Mouse (Mus musculus): ENCODE data around the gene Wwtr1.

The Wwtr1 gene

DNA sequence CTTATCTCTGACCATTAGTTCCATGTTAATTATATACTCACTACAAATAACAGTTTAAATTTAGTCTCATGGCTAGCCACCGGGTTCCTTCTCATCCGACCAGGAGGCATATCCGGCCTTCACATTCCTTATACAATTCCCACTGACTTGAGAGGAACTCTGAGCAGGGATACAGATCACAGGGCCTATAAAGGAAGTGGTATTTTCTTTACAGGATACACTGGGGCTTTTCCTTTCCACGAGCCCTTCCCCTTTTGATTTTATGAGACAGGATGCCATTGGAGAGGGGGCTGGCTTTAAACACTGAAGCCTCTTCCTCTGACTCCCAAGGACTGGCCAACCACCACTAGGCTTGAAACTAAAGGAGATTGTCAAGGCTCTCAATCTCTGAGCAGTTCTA is 59.6 kb downstream of the Wwtr1 start:
- DNase-seq (ENCODE audit: low spot score) = no peak

DNA sequence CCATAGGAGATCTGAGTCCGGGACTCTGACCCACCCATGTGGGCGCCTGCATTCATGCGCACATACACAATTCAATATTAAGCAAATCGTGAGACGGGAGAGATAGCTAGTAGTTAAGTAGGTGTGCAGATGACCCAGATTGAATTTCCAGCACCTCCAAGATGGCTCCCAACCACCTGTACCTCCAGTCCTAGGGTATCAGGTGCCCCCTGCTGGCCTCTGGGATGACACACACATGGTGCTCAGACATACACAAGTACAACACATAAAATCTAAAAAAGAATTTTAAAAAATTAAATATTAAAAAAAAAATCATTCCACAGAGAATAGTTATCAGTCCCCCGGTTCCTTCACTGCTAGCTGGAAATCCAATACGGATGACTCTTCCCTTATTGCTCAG is 60.7 kb downstream of the Wwtr1 start:
- no peak for DNase-seq (ENCODE audit: low spot score)

GRCm38 (mm10) chr3:57511816-57512586 is 63.7 kb downstream of the Wwtr1 start:
- peak; percentile 31 for DNase-seq (ENCODE audit: low spot score)

DNA sequence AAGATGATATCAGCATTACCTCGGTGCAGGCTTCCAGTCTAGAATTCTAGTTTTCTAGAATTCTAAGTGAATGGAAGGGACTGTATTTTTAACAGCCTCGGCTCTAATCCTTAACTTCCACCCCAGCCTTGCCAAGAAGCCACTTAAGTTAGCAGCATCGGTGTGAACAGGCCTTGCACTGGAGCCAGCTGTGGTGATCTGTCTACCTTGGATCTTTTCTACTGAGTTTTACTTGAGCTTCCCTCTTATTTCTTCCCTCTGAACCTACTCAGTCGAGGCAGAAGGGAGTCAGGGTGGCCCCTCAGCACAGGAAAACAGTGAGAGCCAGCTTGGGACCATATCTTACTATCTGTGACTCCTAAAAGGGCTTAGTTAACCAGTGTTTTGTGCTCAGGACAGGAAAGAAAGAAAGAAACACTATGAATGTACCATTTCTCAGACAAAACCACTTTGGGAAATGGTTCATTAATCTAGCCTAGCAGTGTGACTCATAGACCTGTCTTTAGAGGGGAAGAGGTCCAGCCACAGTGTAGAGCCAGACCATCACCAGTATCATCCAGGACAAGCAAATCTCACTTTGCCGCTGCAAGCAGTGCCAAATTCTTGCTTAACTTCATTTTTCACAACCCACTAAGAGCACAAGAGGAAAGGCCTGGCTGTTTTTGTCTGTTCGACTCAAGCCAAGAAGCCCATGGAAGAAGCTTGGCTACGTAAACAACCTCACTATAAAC is 65.6 kb downstream of the Wwtr1 start:
- peak; percentile 24 for DNase-seq (ENCODE audit: low spot score)

DNA sequence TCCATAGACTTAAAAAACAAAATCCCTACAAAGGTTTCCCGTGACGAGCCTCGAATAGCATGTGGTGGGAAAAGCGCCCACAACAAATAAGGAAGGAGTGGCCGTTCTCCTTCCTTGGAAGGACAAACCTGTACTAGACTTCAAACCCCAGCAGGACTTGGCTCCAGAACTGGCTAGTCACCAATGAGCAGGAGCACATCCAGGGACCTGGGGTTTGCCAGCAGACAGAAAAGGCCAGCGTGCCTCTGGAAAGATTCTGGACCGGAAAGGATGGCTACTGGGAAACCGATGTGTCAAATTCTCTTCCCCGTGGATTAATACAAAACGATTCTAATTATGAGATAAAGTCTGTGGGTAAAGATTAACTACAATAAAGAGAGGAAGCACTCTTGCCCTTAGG is 69.7 kb downstream of the Wwtr1 start:
- no peak for DNase-seq (ENCODE audit: low spot score)

DNA sequence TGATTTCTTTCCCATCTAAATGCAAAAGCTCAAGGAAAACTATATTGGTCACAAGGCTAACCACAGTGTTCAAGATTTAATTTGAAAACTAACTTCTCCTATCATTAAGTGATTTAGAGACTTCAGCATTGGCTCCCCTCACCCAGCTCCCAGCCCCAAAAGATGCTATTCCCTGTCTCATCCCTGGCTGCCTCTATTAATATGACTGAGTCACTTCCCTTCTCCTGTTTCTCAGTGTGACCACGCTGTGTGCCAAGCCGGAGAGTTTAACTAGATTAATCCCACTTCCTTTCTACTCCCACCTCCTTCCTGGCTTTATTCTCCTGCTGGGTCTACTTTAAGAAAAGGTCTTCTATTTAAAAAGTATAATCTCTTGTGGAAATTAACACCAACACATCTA is 71.0 kb downstream of the Wwtr1 start:
- no peak for DNase-seq (ENCODE audit: low spot score)

DNA sequence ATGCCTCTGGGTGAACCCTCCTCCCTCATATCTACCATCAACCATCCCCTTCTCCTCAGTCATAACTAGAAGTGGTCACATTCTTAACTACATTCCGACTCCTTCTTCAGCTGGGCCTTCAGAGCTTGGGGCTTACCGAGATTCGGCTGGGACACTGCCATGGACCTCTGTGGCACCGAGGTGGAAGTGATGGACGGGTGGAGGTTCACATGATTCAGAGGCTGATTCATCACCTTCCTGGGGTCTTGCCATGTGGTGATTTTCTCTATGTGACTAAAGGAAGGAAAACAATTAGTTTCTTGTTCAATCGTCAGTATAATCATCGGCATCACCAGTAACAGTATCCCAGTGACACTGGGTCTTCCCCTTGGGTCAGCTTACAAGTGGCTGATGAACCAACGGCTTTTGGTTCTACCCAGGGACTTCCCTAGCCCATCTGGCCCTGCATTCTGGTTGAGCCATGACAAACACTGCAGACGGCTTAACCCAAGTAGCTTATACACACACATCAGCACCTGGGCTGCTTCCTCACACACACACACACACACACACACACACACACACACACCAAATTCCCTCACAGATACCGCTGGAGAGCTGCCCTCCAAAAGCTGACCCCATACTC is 74.0 kb downstream of the Wwtr1 start:
- DNase-seq (ENCODE audit: low spot score) = no peak

- no peak for DNase-seq (ENCODE audit: low spot score)
Observed at GRCm38 (mm10) chr3:57500846-57501245, 74.9 kb downstream of the Wwtr1 start.

GRCm38 (mm10) chr3:57497791-57498190 is 77.9 kb downstream of the Wwtr1 start:
- DNase-seq (ENCODE audit: low spot score) = no peak

DNA sequence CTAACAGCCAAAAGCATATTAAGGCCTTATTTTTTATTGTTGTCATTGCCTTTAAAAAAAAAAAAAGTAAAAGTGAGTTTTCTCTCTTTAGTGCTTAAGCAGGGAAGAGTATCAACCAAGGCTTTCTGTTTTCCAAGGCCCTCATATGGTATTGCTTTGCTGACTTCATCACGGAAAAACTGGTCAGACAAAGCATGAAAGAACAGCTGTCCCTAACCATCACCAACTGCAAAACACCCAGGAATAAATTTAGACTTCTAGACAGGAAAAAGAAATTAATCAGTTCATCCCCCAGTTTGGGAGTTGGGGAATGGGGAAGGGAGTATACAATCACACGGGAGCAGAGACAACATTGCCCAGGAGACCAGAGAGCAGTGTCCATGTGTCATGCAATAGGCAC is 79.3 kb downstream of the Wwtr1 start:
- no peak for DNase-seq (ENCODE audit: low spot score)

- peak; percentile 44 for DNase-seq (ENCODE audit: low spot score)
Observed at GRCm38 (mm10) chr3:57487455-57488153, 88.1 kb downstream of the Wwtr1 start.

GRCm38 (mm10) chr3:57486068-57486467 is 89.6 kb downstream of the Wwtr1 start:
- DNase-seq (ENCODE audit: low spot score) = no peak

- no peak for DNase-seq (ENCODE audit: low spot score)
Observed at GRCm38 (mm10) chr3:57481981-57482380, 93.7 kb downstream of the Wwtr1 start.

DNA sequence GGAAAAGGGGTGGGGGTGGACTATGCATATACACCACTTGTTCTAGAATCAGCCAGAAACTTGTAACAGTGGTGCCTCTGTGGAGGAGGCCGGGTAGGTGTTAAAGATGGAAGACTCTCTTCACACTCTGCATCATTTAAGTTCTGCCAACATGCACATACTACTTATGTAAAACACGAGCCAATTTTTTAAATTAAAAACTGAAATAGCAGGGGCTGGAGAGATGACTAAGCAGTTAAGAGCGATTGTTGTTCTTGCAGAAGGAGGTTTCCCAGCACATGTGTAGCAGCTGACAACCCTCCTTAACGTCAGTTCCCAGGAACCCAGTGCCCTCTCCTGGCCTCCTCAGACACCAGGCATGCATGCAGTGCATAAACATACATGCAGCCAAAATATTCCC is 95.1 kb downstream of the Wwtr1 start:
- no peak for DNase-seq (ENCODE audit: low spot score)

- no peak for DNase-seq (ENCODE audit: low spot score)
Observed at GRCm38 (mm10) chr3:57474421-57474820, 101.3 kb downstream of the Wwtr1 start.

DNA sequence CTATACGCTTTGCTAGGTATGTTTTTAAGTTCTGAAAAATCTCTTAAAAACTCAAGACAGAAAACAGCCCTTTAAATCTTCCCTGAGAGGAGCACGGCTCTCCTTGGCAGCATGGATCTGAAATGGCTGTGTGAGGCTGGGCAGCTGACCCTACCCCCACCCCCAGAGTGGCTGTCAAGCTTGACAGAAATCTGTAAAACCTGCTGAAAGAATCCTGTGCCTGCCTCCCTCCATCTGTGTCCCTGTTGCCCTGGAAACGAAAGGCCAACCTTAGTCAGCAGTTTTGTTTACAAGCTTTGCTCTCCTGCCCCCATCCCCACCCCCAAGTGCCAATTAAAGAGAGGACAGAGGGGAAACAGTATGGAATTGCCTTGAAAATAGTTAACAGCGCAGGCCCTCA is 103.3 kb downstream of the Wwtr1 start:
- no peak for DNase-seq (ENCODE audit: low spot score)

DNA sequence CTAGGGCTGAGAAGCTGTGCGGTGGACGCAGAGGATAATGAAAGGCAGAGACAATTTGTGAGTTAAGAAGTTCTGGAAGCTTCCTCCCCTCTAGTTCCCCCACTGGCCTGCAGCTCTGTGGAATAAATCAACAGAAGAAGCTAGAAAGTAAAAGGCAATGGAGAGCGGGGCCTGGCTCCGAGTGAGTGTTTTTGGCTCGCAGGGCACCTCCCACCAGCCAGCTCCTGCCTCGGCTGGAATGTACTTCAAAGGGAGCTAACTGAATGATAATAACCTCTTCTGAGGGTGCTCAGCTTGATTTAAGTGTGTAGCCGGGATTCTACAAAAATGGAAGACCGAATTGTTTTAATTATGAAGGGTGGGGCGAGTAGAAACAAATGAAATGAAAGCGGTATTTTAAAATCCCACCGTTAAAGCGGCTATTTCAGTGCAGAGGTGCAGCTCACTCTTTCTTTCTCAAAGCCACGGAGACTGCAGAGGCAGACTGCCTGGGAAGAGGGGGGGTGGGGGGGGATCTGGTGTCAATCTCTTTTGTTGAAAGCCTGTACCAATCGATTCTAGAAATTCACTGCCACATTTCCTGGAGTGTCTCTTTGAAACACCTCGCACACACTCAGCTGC is 104.6 kb downstream of the Wwtr1 start:
- peak; percentile 41 for DNase-seq (ENCODE audit: low spot score)

GRCm38 (mm10) chr3:57470326-57470725 is 105.4 kb downstream of the Wwtr1 start:
- DNase-seq (ENCODE audit: low spot score) = peak; percentile 38

DNA sequence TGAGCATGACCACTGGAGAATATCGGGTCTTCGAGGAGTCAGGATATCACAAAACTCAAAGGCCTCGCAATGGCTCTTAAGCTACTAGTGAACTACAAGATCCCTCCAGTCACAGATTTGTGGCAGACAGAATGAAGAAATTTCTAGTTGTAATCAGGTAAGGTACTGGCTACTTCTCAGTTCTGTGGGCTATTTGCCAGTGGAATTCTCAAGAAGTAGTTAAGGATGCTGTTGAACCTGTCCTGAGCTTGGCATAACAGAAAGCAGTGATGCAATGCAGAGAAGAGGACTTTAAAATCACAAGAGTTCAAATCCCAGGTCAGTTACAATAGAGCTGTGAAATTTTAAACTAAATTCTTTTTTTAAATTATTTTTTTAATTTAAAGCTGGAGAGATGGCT is 106.4 kb downstream of the Wwtr1 start:
- DNase-seq (ENCODE audit: low spot score) = no peak

- no peak for DNase-seq (ENCODE audit: low spot score)
Observed at GRCm38 (mm10) chr3:57466289-57466688, 109.4 kb downstream of the Wwtr1 start.

GRCm38 (mm10) chr3:57463302-57463701 is 112.4 kb downstream of the Wwtr1 start:
- no peak for DNase-seq (ENCODE audit: low spot score)

DNA sequence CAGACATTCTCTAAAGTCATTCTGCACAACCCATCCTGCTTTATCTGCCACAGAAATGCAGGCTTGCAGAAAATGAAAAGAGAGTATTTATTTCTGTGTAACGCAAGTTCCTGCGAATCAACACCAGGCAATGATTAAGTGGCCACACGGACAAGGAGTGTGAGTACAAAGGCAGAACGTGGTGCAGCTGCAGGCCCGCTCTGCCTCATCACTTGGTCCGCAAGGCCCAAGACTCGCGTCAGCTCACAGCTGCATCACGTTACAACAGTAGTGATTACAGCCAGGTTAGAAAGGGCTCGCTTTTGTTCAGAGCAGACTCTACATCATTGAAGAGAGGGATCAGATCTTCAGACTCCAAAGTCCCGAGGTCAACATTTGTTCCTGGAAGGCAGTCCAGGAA is 117.1 kb downstream of the Wwtr1 start:
- DNase-seq (ENCODE audit: low spot score) = no peak
